Mouse (Mus musculus): ENCODE results near the gene Pla2g2d.
"Not testable (repeated sequence)": the region's sequence is repeated elsewhere in the genome, so short reads cannot be mapped to it uniquely, and the experiment has no call there.

The Pla2g2d gene

DNA sequence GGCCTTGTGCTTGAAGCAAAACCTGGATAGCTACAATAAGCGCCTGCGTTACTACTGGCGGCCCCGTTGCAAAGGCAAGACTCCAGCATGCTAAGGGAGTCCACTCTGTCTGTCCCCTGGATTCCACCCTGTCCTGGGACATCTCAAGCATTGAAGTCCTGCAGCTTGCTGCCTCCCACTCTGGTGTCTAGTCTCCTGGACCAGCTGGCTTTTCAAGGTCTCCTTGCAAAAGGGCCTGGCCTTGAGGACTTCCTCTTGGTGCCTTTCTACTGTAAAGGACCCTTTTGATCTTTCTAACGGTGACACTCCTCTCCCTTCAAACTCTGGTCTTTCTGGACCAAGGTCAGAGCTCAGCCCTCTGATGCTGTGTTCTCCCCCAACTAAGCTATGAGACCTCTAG, 4.8 kb downstream of the Pla2g2d start:
- no peak for DNase-seq (ENCODE audit: low spot score in 2 of 2)

DNA sequence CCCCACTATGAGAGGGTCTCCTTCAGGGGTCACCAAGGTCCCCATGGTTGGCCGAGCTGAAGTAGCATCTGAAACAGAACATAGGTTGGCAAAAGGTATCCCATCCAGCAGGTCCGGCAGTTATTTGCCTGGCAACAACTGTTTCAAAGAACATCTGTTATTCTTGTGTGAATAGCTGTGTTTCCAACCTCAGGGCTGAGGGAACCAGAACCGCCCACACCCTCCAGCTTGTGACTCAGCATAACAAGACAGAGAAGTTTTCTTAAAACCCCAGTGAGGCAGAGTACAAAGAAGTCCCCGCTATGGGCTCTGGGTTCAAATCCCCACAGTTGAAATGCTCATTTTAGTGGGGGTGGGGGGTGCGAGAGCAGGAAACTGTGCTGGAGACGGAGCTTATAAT, 6.6 kb downstream of the Pla2g2d start:
- DNase-seq (ENCODE audit: low spot score in 2 of 2) = no peak

DNA sequence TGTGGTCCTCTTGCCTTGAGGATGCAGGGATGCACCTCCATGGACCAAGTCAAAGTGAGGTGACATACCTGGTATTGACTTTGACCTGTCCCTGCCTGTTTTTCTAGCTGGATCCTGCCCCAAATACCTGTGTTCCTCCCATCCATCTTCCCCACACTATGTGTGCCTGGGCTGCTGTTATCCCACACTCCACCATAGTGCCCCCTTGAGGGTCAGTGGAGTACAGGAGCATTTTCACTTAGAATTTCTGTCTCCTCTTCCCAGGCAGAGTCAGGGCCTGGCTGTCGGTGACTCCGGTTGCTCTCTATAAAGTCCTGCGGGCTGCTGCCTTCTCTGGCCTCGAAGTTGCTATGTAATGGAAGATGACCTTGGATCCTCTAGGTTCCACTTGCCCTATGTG, 10.2 kb downstream of the Pla2g2d start:
- DNase-seq (ENCODE audit: low spot score in 2 of 2) = no peak

DNA sequence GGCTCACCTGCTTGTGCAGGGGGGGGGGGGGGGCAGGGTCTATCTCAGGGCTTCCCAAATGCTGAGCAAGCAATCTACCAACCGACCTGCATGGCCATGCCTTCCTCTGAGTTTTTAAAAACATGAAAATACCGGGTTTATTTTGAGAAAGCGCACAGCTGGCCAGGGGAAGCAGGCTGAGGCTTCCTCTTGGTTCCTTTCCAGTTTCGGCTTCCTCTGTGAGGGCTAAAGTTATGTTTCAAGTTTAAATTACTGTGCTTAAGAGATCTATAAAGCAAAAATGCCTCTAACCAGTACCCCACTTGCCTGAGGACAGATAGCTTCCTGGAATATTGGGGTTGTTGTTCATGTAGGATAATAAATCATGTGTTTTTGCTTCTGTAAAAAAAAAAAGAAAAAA, 10.6 kb downstream of the Pla2g2d start:
- DNase-seq (ENCODE audit: low spot score in 2 of 2) = no peak

DNA sequence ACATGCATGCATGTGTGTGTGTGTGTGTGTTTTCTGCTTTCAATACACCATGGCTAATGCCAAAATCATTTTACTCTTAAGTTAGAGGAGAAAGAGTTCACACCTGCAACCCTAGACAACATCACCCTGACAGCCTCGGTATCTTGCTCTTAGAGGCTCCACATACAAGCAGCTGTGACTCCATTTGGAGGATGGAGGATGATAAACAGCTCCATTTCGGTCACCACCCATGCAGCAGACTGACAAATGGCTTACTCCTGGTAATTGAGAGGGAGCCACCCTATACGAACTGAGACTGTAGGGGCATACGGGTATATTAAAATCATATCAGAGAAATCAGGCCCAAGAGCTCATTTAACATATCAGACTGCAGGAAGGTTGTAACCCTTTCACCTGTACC, 12.8 kb downstream of the Pla2g2d start:
- no peak for DNase-seq (ENCODE audit: low spot score in 2 of 2)

DNA sequence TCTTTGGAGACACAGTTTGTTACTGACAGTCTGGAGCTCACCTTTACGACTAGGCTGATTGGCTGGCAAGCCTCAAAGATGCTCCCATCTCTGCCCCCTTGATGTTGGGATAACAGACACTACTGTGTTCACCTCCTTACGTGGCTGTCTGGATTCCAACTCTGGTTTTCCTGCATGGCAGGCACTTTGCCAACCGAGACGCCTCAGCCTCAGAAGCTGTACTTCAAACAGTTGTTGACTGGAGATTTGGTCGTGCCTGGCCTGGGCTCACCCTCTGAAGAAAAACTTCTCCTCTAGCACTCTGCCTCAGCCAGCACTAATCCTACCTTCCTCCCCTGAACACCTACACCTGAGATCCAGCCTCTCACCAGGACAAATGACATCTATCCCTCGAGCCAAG, 15.9 kb downstream of the Pla2g2d start:
- DNase-seq (ENCODE audit: low spot score in 2 of 2) = no peak

DNA sequence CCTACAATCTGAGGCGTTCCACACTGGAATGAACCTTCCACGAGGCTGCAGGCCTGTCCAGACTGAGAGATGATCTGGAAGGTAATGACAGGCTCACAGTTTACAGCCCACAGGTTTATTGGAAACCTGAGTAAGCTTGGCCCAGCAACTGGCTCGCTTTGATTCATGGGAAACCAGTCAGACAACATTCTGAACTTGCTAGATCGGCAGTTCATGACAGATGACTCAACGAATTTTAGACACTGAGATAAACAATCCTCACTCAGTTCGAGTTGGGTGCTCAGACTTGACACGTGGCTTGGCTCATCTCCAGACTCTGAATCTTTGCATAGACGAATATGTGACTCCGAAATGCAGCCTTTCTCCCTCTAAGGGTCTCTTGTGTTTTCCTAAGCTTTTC, 17.1 kb downstream of the Pla2g2d start:
- no peak for DNase-seq (ENCODE audit: low spot score in 2 of 2)

DNA sequence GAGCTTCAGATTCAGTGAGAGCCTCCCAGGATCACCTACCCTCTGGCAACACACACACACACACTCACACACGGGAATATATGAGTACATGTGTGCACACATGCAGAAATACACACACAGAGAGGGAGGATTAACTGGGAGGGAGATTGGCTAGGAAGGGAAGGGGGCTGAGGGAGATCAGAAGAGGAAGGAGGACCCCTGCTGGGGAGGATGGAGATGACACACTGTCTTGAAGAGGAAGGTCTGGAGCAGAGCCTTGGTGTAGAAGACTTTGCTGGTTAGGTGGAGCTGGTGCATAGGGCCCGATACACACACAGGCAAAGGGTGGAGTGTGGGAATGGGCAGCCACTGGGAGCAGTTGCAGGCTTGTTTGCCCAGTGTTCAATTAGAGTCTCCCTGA, 17.7 kb downstream of the Pla2g2d start:
- DNase-seq (ENCODE audit: low spot score in 2 of 2) = peak in 1 of 2 experiments; percentile 30

DNA sequence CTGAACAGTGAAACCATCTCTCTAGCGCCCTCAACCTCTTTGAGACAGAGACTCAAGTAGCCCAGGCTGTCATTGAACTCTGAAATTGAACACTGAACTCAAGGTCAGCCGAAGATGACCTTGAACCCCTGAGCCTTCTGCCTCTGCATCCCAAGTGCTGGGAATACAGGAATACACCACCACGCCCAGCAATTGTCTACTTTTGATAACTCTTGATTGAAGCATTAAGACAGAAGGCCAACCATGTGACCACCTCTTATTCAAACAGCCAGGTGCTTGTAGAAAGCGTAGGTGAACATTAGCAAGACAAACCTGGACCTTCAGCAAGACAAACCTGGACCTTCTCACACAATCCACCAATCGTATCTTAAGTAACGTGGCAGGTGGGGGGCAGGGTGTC, 18.8 kb downstream of the Pla2g2d start:
- no peak for DNase-seq (ENCODE audit: low spot score in 2 of 2)

DNA sequence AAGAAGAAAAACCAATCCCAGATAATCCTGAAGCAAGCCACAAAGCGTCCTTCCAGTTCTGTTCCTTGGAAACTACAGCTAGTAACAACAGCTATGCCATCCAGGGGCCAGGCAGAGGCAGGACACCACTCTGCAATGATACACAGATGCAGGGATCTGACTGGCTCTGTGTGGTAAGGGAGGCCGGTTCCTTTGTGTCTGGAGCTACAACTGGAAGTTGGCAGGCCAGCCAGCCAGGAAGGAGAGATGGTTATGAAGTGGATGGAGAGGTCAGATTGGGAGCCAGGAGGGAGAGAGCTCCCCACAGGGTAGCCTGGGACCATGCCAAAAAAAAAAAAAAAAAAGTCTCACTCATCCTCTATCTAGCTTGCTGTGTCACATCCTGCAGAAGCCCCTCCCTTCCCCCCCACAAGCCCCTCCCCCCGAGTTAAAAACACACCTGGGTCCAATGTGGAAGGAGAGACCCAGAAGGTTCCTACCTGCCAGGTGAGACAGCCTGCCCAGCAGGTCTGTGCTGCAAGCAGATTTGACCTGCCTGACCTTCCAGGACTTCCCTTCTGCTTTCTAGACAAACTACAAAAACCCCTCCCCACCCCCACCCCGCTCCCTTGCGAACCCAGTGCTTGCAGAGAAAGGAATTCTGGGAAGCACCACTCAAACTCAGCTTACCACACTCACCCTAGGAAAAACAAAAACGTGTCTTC, 21.1 kb downstream of the Pla2g2d start:
- no peak for DNase-seq (ENCODE audit: low spot score in 2 of 2)

DNA sequence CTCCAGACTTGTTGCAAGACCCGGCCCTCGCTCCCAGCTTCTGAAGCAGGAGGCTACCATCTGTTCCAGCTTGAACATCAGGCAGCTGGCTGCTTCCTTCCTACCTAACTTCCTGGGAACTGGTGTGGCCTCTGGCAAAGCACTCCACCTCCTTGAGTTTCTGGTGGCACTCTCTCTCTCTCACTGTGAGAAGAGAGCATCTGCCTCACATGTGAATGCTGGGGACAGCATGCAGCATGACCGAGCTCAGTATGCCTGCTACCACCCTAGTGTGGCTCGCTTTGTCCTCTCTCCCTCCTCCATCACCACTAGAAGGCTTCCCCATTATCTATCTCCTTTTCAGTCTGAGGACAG, 21.7 kb downstream of the Pla2g2d start:
- no peak for DNase-seq (ENCODE audit: low spot score in 2 of 2)

DNA sequence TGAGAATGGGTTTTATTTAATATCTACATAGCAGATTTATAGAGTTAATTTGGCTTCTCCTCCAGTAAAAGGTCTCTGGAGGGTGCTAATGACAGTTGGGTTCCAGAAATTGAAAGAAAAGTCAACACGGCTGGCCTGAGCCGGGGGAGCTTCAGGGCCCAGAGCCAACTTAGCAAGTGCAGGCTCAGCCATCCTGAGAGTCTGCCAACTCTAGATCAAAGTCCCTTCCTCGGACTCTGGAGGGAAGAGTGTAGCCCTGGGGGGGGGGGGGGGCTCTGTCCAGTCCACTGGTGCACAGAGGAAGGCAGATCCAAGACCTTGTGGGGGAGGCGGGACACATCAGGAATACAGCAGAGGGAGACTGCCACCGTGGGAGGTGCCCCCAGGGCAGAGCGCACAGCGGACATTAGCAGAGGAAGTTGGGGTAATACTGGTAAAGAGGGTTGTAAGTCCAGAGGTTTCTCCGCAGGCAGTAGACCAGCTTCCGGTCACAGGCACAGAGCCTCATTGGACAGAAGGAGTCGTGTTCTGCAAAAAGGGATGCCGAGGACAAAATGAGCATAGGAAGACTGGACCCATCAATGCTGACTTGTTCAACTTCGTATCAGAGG, 24.7 kb downstream of the Pla2g2d start:
- no peak for DNase-seq (ENCODE audit: low spot score in 2 of 2)

DNA sequence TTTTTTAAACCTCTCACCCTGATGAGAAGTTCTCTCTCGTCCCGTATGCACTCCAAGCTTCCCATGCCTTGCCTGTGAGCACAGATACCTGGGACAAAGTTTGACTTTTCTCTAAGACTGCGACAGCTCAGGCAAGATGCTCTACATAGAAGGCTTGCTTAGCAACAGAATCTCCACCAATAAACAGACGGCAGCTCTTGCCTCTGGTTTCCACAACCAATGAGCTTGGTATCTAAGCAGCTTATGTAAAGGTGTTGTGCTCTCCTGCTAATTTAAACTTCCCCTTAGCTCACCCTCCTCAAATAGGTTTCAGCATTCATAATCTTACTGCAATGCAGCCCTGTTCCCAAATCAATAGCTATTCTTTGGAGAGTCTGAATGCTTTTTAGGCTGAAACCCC, 26.1 kb downstream of the Pla2g2d start:
- DNase-seq (ENCODE audit: low spot score in 2 of 2) = no peak

DNA sequence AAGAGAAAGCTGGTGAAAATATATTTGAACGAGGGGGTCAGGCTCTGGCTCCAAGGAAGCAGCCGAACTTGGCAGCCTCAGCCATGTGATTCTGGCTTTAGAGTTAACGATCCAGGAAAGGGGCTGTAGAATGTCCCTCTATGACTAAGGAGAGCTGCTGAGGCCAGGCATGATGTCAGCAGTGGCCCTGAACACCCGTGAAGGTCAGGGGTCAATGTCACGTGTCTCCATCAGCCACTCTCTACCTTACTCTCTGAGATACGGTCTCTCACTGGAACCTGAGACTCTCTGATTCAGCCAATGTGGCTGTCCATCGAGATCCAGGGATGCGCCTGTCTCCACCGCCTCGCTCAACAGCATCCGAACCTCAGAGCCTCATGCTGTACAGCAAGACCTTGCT, 27.4 kb downstream of the Pla2g2d start:
- DNase-seq (ENCODE audit: low spot score in 2 of 2) = no peak

DNA sequence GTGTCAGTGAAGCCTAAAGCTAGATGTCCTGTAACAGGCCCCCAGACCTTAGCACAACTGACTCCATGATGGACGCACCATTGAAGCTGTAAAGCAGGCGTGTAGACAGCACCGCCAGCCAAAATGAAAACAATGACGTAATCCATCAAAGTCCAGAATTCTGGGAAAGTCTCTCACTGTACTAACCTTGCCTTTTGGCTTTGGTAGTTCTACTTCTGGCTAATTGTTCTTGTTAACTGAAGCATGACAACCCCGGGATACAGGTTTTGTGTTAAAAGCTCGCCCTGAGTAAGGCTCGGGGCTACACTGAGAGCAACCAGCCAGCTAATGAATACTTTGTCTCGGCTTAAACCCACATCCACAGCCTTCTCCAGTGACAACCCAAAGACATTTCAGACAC, 29.7 kb downstream of the Pla2g2d start:
- no peak for DNase-seq (ENCODE audit: low spot score in 2 of 2)

DNA sequence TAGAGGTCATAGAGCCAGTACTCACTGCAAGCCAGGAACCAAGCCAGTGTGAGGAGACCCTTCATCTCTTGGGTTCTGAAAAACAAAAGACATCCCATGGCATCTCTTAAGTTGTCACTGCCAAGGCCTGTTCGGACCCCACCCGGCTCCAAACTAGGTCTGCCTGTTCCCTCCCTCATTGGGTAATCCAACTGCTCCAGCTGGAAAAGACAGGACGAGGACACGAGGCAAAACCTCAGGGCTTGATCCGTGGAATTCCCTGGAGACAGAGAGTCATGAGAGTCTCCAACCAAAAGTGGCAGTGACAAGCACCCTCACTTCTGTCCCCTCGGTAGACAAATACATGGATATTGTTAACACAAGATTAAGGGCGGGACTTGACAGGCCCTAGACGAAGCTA, 30.6 kb downstream of the Pla2g2d start:
- no peak for DNase-seq (ENCODE audit: low spot score in 2 of 2)

DNA sequence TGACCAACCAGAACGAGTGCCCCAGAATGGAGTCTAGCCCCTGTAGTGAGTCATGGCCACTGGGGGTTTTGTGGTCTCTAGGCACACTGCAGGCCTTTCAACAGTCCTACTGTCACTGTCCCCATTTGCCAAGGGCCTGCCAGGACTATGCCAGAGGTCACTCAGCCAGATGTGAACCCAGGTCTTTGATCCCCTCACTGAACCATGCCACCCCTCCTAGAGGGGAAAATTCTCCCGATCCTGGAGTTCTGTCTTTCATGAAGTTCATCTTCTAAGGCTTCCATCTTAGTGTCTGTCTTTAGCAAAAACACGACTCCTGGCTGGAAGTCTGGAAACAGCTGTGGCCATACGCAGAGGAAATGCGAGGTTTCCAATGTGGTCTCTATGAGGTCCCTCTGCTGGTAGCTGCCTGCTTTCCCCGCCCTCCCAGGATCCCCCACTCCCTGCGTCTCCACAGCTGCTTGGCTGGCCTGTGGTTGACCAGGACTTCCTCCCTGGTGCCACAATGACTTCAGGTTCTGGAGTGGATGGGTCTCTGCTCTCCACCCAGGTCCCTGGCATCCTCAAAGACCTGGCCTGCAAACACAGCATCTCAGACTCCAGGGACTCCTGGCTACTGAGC, 31.5 kb downstream of the Pla2g2d start:
- DNase-seq (ENCODE audit: low spot score in 2 of 2) = no peak

DNA sequence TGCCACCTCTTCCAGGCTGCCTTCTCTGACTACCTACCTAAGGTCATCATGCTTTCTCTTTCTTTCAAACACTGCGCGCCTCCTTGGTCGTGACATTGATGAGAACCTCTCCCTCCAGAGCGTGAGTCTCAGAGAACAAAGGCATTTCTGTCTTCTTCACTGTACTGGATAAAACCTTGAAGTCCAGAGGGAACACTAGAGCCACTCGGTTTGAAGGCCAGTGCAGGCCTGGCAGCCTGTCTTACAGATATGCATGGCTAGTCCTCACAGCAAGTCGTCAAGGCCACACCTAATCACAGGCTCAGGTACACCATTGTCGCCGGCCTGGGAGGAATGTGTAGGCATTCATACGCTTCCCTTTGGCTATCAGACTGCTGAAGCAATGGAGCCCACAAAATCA, 40.6 kb downstream of the Pla2g2d start:
- DNase-seq (ENCODE audit: low spot score in 2 of 2) = no peak

DNA sequence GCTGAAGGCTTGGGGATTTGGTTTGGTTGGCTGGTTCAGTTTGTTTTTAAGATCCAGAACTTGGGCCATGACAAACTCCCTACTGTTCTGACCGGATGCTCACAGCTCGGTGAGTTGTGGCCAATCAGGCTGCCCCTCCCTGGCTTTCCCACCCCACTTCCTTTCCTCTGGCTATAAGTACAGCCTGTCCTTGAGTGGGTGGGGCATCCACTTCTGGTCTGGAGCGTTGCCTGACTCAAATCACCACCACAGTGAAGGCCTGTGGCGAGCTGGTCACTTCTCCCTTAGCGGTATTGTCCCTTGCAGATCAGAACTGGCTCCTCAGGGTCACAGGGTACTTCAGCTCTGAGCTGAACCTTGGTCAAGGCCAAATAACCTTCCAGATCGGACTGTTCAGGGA, 42.2 kb downstream of the Pla2g2d start:
- no peak for DNase-seq (ENCODE audit: low spot score in 2 of 2)

DNA sequence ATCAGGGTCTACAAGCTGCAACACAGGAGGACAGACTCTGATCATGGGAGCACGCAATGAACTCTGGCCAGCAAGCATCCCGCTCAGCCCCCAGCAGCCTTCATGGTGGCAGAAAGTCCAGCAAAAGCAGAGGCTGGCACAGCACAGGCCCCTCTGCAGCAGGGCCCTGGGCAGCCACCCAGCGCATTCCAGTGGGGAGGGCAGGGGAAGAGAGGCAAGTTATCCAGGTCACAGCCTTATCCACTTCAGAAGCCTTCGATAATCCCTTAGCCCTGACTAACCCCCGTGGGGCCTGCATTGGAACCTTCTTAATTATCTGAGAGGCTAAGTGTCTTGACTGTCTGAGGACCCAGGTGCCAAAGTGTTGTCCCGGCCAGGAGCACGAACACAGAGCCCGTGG, 43.6 kb downstream of the Pla2g2d start:
- no peak for DNase-seq (ENCODE audit: low spot score in 2 of 2)

DNA sequence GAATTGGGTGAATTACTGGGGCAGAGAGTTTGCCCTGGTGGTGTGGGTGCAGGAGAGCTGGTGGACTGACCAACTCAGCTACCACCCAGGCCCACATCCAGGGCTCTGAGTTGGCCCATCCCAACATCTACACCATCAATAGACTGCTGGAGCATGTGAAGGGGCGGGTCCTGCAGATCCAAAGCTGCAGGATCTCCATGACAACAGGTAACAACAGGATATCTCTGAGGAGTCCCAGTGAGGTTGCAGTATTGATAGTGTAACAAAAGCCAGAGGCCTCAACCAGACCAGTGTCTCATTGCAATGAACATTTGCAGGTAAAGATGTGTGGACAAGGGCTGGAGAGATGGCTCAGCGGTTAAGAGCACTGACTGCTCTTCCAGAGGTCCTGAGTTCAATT, 45.5 kb downstream of the Pla2g2d start:
- no peak for DNase-seq (ENCODE audit: low spot score in 2 of 2)

DNA sequence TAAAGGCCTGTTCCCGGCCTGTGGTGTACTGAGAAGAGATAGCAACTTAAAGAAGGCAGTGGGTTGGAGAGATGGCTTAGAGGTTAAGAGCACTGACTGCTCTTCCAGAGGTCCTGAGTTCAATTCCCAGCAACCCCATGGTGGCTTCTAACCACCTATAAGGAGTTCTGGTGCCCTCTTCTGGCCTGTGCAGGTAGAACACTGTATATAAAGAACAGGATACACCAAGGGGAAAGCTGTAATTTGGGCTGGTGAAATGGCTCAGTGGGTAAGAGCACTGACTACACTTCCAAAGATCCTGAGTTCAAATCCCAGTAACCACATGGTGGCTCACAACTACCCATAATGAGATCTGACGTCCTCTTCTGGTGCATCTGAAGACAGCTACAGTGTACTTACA, 48.6 kb downstream of the Pla2g2d start:
- DNase-seq (ENCODE audit: low spot score in 2 of 2) = not testable (repeated sequence)

DNA sequence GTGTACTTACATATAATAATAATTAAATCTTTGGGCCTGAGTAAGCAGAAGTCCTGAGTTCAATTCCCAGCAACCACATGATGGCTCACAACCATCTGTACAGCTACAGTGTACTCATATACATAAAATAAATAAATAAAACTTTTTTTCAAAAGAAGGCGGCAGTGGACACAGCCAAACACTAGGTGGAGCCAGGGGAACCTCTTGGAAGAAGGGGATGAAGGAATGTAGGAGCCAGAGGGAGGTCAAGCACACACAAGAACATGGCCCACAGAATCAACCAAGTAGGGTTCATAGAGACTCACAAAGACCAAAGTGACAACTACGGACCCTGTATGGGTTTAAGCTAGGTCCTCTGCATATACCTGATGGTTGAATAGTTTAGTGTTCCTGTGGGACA, 49.1 kb downstream of the Pla2g2d start:
- DNase-seq (ENCODE audit: low spot score in 2 of 2) = no peak

Data from spleen, postnatal 10 days (tissue).